Mouse (Mus musculus): Measurements from ENCODE around the gene Fmr1nb. TPM values are rescaled to one million over a fixed set of nuclear protein-coding genes. Genes with fewer than 3 reads are reported as not detected.

The Fmr1nb gene
- total RNA-seq (2023), result 0.78 to 1.2 TPM in 2 of 4 replicates, not detected in the others

DNA sequence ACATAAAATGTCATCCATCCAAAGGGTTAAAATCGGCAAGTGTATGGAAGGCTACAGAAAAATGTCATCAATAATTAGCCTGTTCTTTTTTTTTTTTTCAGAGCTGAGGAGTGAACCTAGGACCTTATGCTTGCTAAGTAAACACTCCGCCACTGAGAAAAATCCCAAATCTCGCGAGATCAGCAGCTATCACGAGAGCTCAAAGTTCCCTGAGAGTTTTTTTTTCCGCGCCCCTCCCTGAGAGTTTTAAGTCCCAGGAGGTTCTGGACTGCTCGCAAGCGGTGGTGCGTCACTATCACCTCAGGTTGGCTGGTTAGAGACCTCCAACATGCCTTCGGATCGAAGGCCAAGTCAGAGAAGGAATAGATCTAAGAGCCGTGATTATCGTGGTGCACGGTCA, at the start of gene Fmr1nb:
Gene Fmr1nb (plus strand): TSS at position 234 of the 400 bp plus-strand sequence.

DNA sequence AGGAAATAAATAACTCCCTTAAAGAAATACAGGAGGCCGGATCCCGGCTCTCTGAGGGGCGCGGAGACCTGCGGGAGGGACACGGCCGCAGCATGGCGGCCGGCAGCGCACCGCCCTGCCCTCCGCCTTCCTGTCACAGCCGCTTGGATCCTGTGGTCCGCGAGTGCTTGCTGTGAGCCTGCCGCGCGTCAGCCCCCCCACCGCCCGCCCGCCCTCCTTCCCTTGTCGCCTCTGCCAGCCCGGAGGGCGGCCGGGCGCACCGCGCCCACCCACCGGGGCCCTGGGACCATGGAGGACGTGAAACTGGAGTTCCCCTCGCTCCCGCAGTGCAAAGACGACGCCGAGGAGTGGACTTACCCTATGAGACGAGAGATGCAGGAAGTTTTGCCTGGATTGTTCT, 59.4 kb downstream of the Fmr1nb start, which contains the start of gene Gm14698:
Gene Gm14698 (plus strand): TSS at position 35 of the 400 bp plus-strand sequence.

Other genes starting within 250 kb of the Fmr1nb start
- 93.8 to 103 TPM (median 96.8 TPM) in 4 replicates for gene Fmr1, start 83.3 kb upstream of the Fmr1nb start, total RNA-seq (2023)
- 1.4 to 2.9 TPM (median 2.4 TPM) in 4 replicates for gene Gm14698, start 59.3 kb downstream of the Fmr1nb start, total RNA-seq (2023)
- gene Gm6812, start 131.2 kb downstream of the Fmr1nb start, total RNA-seq (2023), result not detected in 4 replicates